Mouse (Mus musculus) brain, embryonic 14.5 days (tissue): Measurements from ENCODE around the gene Npr1.

Experiments used
- CTCF ChIP-seq: fragments of 200-500 bp; IDR thresholded peaks from 2 replicates; pipeline ENCODE4 v1.5.1; 2012; ENCODE audit warnings: inconsistent platforms, mild to moderate bottlenecking, moderate library complexity, borderline replicate concordance; ENCODE audit not compliant: insufficient read depth, insufficient read length; ENCODE audit errors: extremely low read depth
- POLR2A ChIP-seq: fragments of 200-500 bp; IDR thresholded peaks from 2 replicates; pipeline ENCODE4 v1.6.1; 2012; ENCODE audit warnings: mild to moderate bottlenecking, inconsistent platforms, borderline replicate concordance; ENCODE audit not compliant: poor library complexity, insufficient read depth, insufficient read length, severe bottlenecking; ENCODE audit errors: extremely low read depth

- TF ChIP-seq CTCF, result no peak
- no peak for TF ChIP-seq POLR2A
Measured at GRCm38 (mm10) chr3:90434073-90434730, 31.5 kb downstream of the Npr1 start.
